Mouse (Mus musculus) cerebellum, postnatal 36 days (tissue): ENCODE results near the gene Irf2bp1.

Experiments used
- DNase-seq, 2 experiments: peaks; one replicate each; pipeline ENCODE4 v3.0.0; 2021 to 2022; ENCODE audit warnings: mixed read lengths in 2 of 2

Irf2bp1 gene

DNA sequence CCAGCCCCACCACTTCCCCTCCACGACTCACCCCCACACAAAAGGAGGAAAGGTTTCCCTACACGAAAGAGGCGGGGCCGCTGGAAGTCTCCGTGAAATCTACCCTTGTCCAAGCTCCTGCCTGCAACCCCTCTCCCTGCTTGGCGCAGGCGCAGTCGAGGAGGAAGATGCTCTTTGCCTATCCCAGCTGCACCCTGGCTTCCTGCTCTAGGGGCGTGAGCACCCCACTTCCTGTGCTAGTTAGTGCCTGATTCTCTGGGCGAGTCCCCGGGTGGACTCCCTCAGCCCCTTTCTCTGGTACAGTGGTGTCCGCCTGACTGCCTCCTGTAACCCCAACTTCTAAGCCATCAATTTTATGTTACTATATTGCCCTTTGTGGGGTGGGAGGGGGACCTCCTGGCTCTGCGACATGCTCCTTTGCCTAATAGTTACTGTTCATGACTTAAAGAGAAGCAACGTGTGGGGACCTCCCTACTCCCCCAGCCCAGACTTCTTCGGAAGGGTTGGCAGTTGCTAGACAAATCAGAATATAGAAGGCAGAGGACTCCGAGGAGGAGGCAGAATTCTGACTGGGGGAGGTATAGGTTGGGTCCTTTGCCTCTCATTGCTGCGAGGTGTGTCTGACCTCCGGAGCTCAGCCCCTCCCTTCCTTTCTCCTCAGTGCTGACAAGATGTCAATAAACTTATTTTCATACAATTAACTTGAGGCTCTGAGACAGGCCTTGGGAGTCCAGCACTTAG lies 2.6 kb upstream of the Irf2bp1 start:
- no peak for DNase-seq

DNA sequence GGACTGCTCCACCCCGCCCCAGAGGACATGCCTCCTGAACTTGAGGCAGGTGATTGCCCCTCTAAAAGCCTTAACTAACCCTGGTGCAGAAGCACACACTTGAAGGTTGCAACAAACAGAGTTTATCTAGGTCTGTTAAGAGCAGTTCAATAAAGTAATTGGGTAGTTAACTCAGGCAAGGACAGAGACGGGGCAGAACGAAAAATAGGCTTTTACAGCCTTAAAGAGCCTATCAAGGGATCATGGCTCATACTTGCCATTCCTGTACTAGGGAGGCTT lies 2.1 kb upstream of the Irf2bp1 start:
- no peak for DNase-seq

- DNase-seq, result no peak
These were observed 1.7 kb upstream of the Irf2bp1 start for GRCm38 (mm10) chr7:19002115-19002514.

DNA sequence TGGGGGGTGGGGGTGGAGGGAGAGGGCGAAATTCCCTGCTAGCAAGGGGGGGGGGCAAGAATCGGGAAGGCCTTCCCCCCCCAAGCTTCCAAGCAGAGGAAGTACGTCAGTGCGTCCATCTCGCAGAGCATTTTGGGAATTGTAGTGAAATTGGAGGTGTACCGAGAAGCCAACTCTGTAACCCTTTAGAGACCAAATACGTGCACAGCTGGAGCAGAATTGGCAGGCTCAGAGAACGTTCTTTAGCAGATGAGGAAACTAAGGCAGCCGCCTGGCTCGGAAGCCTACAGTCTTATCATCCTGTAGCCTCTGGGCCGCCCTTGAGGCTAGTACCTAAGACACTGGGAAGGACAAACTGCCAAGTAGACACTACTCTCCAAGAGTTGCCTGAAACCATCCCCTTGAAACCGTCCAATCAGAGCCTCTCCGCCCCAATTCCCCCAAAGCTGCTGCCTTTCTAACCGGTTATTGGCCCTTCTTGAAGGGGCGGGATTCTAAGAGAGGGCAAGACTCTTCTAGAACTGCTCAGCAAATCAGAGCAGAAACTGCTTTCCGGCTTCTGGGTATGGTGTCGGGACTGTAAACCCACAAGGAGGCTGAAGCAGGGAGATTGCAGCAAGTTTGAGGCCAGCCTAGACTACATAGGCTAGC lies 871 bp upstream of the Irf2bp1 start:
- DNase-seq, result peak; percentile 71 to 82

- DNase-seq, result peak; percentile 37 to 41
These were observed 811 bp downstream of the Irf2bp1 start for GRCm38 (mm10) chr7:19004631-19005079.

GRCm38 (mm10) chr7:19005417-19006121 lies 1.7 kb downstream of the Irf2bp1 start:
- no peak for DNase-seq

- peak; percentile 82 to 86 for DNase-seq
These were observed 2.6 kb downstream of the Irf2bp1 start for GRCm38 (mm10) chr7:19006476-19006875.

- DNase-seq, result no peak
These were observed 3.5 kb downstream of the Irf2bp1 start for GRCm38 (mm10) chr7:19007026-19007977.

- DNase-seq, result no peak
These were observed 6.7 kb downstream of the Irf2bp1 start for GRCm38 (mm10) chr7:19010581-19010980.

DNA sequence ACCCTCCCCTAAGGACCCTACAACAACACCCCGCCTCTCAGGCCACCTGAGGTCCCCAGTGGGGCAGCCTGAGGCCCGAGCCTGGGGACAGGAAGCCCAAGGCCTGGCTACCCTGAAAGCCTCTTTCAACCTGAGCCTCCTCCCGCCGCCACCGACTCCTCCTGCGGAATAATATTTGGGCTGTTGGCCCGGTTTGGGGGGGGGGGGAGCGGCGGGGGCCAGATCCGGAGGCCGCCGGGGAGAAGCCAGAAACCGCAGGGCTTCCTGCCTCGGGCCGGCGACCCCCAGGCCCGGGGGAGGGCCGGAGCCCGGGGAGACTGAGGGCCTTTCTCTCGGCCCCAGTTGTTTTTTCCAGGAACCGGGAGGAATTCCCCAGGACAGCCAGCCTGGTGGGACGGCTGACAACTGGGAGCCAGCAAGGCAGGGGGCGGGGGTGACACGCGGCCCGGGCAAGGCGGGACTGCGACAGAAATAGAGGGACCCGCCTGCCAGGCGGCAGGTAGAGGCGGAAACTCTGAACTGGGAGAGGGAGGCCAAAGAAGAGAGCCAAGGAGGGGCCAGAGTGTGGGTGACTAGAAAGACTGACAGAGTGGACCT lies 8.3 kb downstream of the Irf2bp1 start:
- DNase-seq, result peak in 1 of 2 experiments; percentile 36

DNA sequence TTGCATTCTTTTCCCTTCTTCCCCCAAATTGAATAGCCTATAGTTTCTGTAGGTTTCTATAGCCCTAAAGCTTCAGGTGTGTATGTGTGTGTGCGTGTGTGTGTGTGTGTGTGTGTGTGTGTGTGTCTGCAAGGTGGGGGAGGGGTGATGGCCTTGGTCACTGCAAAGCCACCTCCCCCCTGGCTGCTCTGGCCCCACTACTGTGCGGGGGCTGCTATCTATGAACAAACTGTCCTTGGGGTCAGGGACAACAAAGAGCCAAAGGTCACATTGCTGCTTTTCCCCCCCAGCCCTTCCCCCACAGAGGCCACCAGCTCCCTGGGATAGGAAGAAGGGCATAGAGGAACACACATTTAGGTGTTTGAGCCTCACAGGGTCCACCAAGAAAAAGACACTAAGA lies 9.0 kb downstream of the Irf2bp1 start:
- no peak for DNase-seq

DNA sequence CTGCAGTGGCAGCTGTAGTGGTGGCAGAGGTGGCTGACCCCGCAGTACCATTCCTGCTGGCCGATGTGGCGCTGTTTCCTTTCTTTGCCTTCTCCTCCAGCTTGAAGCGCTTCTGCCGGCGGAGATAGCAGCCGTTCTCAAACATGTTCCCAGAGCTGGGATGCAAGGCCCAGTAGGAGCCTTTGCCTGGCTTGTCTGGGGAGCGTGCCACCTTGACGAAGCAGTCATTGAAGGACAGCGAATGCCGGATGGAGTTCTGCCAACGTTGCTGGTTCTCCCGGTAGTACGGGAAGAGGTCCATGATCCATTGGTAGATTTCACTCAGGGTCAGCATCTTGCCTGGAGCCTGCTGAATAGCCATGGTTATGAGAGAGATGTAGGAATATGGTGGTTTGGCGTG lies 10.6 kb downstream of the Irf2bp1 start:
- no peak for DNase-seq

DNA sequence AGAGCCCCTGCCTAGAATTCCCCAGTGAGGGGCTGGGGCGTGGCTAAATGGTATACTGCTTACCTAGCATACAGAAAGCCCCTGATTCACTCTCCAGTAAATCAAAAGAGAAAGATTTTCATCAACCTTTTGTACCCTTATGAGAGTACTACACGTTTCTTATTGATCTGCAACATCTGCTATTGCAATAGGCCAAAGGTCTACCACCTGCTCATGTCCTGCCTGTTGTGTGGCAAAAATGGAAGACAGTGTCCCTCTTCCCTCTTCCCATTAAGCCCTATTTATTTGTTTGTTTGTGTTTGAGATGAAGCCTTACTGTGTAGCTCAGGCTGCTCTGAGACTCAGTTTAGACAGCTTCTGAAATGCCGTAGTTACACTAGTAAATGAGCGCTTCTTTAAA lies 12.2 kb downstream of the Irf2bp1 start:
- no peak for DNase-seq

- DNase-seq, result no peak
These were observed 14.1 kb downstream of the Irf2bp1 start for GRCm38 (mm10) chr7:19017909-19018308.

DNA sequence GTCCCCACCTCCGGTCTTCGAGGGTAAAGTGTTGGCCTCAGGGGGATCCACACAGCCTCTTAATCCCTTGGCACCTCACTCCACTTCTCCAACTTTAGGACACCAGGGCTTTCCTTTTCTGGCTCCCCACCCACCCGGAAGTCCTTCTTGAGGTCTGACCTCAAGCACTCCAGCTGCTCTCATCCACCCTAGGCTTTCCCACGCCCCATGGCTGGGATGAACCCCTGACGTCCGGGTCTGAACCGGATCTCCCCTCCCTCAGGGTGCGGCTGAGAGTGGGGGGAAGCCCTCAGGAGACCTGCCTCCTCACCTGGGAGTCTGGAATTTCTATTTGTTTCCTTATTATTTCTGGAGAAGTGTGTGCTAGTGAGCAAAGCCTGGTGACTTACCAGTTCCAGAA lies 17.2 kb downstream of the Irf2bp1 start:
- no peak for DNase-seq

DNA sequence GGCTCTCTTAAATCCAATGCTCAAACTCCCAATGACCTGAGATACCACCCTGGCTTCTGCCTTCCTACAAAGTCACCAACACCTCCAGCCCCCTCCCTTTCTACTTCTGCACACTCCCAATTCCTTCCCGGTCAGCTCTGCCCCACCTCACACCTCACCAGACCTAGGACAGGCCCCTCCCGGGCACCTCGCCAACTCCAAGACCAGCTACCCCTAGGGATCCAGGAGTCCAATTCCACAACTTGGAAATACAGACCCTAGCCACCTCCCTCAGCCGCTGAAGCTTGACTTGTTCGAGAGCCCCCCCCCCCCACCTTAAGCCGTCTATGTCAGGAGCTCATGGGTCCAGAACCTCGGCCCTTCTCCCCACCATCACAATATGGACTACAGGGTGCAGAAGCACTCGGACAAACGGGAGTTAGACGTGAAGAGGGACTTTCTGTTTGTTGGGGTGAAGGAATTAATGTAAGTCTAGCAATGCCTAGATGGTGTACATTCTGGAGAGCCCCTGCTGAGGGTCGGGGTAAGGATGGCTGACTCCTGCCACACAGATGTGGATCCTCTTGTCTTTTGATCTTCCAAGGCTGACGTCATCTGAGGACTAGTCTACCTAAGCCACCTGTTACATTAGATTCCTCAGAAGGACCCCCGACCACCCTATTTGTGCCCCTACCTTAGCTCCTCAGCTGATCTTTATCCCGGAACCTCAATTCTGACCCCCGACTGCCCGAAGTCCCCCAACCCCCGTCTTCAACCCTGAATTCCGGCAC lies 18.5 kb downstream of the Irf2bp1 start:
- peak in 1 of 2 experiments; percentile 32 for DNase-seq

GRCm38 (mm10) chr7:19023357-19023814 lies 19.5 kb downstream of the Irf2bp1 start, which contains the start of gene Foxa3:
Gene Foxa3, minus strand, starts transcription at chr7:19023538.
- peak in 1 of 2 experiments; percentile 35 for DNase-seq

DNA sequence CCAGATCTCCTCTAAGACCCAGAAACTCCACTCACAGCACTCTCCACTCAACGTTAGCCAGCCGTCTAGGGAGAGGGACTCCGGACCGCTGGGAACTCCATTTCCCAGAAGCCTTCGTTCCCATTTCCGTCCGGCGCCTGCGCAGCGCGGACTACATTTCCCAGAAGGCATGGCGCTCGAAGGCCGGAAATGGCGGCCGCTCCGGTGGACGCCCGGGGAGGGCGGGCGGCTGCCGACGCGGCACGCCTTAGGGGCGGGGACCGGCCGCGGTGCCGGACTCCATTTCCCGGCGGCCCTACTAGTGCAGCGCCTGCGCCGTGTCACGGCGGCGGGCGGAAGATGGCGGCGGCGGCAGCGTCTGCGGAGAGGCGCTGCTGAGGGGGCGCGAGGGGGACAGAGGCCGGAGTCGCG lies 20.3 kb downstream of the Irf2bp1 start, which contains the start of gene Sympk:
TSS of gene Sympk (plus strand) at position 282 of the 411 bp plus-strand sequence.
- DNase-seq, result peak; percentile 91 to 93

DNA sequence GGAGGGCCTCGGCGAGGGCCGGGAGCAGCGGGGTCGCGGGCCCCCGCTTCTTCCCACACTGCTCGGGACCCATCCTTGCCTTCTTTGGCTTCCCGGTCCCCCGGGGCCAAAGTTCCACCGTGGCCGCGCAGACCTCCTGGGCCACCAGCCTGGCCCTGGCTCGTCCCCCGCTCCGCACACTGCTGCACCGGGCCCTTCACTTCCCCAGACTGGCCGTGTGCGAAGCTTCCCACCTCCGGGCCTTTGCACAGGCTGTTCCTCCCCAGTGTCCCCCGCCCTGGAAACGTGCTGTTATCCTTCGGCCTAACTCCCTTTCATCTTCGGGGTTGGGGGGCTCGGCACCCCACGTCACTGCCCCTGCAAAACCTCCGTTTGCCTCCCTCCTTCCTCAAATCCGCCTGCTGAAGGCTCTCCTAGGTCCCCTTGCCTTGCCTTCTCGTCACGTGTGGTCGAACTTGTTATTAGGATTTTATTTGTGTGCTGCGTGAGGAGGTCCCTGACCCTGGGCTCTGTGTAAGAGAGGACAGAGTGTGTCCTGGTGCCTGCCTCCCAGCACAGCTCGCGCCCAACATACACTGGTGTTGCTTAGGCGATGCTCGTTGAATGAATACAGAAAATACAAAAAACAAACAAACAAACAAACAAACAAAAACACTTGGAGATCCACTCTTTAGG lies 20.9 kb downstream of the Irf2bp1 start:
- DNase-seq, result peak; percentile 37 to 42

DNA sequence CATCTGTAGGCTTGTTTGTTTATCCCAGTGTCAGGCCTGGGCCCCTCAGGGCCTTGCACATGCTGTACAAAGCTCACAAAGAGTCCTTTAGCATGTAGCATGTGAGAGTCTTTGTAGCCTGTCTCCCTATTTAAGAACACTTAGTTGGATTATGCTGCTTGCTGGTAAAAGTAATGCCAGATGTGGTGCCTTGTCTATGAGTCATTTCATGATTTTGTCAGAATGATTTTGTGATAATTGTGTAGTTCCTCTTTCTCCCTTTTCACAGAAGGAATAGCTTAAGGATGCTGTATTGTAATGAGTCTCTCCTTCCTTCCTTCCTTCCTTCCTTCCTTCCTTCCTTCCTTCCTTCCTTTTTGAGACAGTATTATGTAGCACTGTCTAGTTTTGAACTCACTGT lies 24.2 kb downstream of the Irf2bp1 start:
- no peak for DNase-seq
